Mouse (Mus musculus): Measurements from ENCODE around the gene Phlda2. TPM values are rescaled to one million over a fixed set of nuclear protein-coding genes. Genes with fewer than 3 reads are reported as not detected.
"Not testable (repeated sequence)": the region's sequence is repeated elsewhere in the genome, so short reads cannot be mapped to it uniquely, and the experiment has no call there.

Phlda2 gene
- polyA plus RNA-seq, 1 experiment, result 0.39 TPM

DNA sequence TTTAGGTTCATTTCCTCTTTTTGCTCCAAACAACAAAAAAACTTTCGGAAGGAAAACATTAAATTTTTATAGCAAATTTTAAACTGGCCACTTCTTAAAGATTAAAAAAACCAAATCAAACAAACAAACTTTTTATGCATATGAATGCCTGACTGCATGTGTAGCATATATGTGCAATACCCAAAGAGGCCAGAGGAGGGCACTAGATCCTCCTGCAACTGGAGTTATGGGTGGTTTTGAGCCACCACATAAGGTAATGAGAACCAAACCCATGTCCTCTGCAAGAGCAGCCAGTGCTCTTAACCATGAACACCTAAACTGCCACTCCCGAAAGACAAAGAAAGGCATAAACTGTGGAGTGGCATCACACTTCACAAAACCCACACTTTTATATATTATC is 41.4 kb upstream of the Phlda2 start:
- H3K4me1 ChIP-seq (replicated peaks; ENCODE audit: control insufficient read depth, insufficient read depth, low read length), result peaks cover 3% of the 10 kb centered on the region; the same call in 1 of the 2 replicates
- peak; percentile 50 for DNase-seq
- TF ChIP-seq POLR2A (IDR thresholded peaks at IDR 0.05; ENCODE audit: control insufficient read depth, extremely low read depth, insufficient read depth, low read length, poor library complexity) (no peak), CTCF (IDR thresholded peaks at IDR 0.05; ENCODE audit: borderline replicate concordance, control insufficient read depth, extremely low read depth, insufficient read depth, low read length, poor library complexity) (no peak)
- peaks cover 10% of the 10 kb centered on the region for H3K36me3 ChIP-seq (ENCODE audit: control insufficient read depth, insufficient read depth, low read length)
- H3K27me3 ChIP-seq (ENCODE audit: control insufficient read depth, insufficient read depth, low read length), result no peaks in the 10 kb centered on the region
- no peak overlapping the region for H3K4me3 ChIP-seq (ENCODE audit: control insufficient read depth, insufficient read depth, low read length)
- WGBS, result 93% methylated on average over 2 of the region's 2 CpGs
- no peak overlapping the region for H3K27ac ChIP-seq (ENCODE audit: control insufficient read depth, insufficient read depth, low read length)

DNA sequence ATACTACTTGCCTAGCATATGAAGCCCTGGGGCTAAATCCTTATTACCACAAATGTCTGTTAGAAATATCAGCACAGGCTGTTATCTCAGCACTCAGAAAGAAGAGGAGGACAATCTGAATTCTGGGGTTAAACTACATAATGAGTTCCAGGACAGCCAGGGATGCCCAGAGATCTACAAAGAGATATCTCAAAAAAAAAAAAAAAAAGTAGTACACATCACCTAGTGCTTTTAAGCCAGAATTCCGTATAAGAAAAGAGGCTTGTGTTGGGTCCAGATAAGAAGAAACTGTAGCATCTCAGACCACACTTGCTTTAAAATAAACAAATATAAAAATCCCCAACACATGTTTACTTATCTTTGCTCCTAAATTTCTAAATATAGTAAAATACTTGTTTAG is 35.7 kb upstream of the Phlda2 start:
- peaks cover 64% of the 10 kb centered on the region for H3K36me3 ChIP-seq (ENCODE audit: control insufficient read depth, insufficient read depth, low read length)
- 88% methylated on average over 1 of the region's 1 CpGs for WGBS
- no peak for DNase-seq

GRCm38 (mm10) chr7:143538229-143538628 is 35.3 kb upstream of the Phlda2 start:
- H3K27me3 ChIP-seq (ENCODE audit: control insufficient read depth, insufficient read depth, low read length); H3K4me3 ChIP-seq (ENCODE audit: control insufficient read depth, insufficient read depth, low read length); H3K4me1 ChIP-seq (replicated peaks; ENCODE audit: control insufficient read depth, insufficient read depth, low read length); H3K27ac ChIP-seq (ENCODE audit: control insufficient read depth, insufficient read depth, low read length); DNase-seq: not testable (repeated sequence)
- 93% methylated on average over 6 of the region's 6 CpGs for WGBS
- peaks cover 67% of the 10 kb centered on the region for H3K36me3 ChIP-seq (ENCODE audit: control insufficient read depth, insufficient read depth, low read length)

More for the DNA sequence above, 35.7 kb upstream of the Phlda2 start:
- Histone ChIP-seq H3K27ac (ENCODE audit: control insufficient read depth, insufficient read depth, low read length) (no peak overlapping the region), H3K4me1 (replicated peaks; ENCODE audit: control insufficient read depth, insufficient read depth, low read length) (peaks cover under 1% of the 10 kb centered on the region; the same call in 1 of the 2 replicates), H3K27me3 (ENCODE audit: control insufficient read depth, insufficient read depth, low read length) (no peaks in the 10 kb centered on the region), H3K4me3 (ENCODE audit: control insufficient read depth, insufficient read depth, low read length) (no peak overlapping the region)
- TF ChIP-seq POLR2A (IDR thresholded peaks at IDR 0.05; ENCODE audit: control insufficient read depth, extremely low read depth, insufficient read depth, low read length, poor library complexity), result no peak
- no peak for TF ChIP-seq CTCF (IDR thresholded peaks at IDR 0.05; ENCODE audit: borderline replicate concordance, control insufficient read depth, extremely low read depth, insufficient read depth, low read length, poor library complexity)

- Histone ChIP-seq H3K27ac (ENCODE audit: control insufficient read depth, insufficient read depth, low read length) (no peak overlapping the region), H3K4me3 (ENCODE audit: control insufficient read depth, insufficient read depth, low read length) (no peak overlapping the region), H3K36me3 (ENCODE audit: control insufficient read depth, insufficient read depth, low read length) (peaks cover 81% of the 10 kb centered on the region), H3K4me1 (replicated peaks; ENCODE audit: control insufficient read depth, insufficient read depth, low read length) (no peaks in the 10 kb centered on the region), H3K27me3 (ENCODE audit: control insufficient read depth, insufficient read depth, low read length) (no peaks in the 10 kb centered on the region)
- DNase-seq, result no peak
- WGBS, result 93% methylated on average over 3 of the region's 3 CpGs
- TF ChIP-seq POLR2A (IDR thresholded peaks at IDR 0.05; ENCODE audit: control insufficient read depth, extremely low read depth, insufficient read depth, low read length, poor library complexity) (no peak), CTCF (IDR thresholded peaks at IDR 0.05; ENCODE audit: borderline replicate concordance, control insufficient read depth, extremely low read depth, insufficient read depth, low read length, poor library complexity) (no peak)
Observed at GRCm38 (mm10) chr7:143536251-143536650, 33.3 kb upstream of the Phlda2 start.

- H3K27ac ChIP-seq (ENCODE audit: control insufficient read depth, insufficient read depth, low read length), result no peak overlapping the region
- TF ChIP-seq POLR2A (IDR thresholded peaks at IDR 0.05; ENCODE audit: control insufficient read depth, extremely low read depth, insufficient read depth, low read length, poor library complexity) (no peak), CTCF (IDR thresholded peaks at IDR 0.05; ENCODE audit: borderline replicate concordance, control insufficient read depth, extremely low read depth, insufficient read depth, low read length, poor library complexity) (no peak)
- 89% methylated on average over 2 of the region's 2 CpGs for WGBS
- H3K36me3 ChIP-seq (ENCODE audit: control insufficient read depth, insufficient read depth, low read length), result peaks cover 91% of the 10 kb centered on the region
- no peaks in the 10 kb centered on the region for H3K27me3 ChIP-seq (ENCODE audit: control insufficient read depth, insufficient read depth, low read length)
- DNase-seq, result no peak
- no peak overlapping the region for H3K4me3 ChIP-seq (ENCODE audit: control insufficient read depth, insufficient read depth, low read length)
- H3K4me1 ChIP-seq (replicated peaks; ENCODE audit: control insufficient read depth, insufficient read depth, low read length), result no peaks in the 10 kb centered on the region
Observed at GRCm38 (mm10) chr7:143533284-143533683, 30.3 kb upstream of the Phlda2 start.

DNA sequence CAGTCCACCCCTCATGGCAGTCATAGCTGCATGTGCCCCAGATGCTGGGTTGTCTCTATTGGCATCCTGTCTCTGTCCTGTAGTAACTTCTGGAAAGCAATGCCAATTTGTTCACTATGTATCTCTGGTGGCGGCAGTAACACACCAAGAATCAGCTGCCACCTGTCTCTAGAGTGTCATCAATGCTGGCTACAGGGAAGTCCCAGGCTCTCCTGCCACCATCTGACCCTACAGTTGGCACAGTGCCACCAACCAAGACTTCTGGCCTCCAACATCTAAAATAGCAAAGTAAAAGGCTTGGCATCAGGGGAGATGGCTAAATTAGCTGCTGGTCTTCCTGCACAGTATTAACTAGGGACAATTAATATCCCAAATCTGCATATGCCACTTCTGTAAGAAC is 29.5 kb upstream of the Phlda2 start:
- WGBS, result 93% methylated on average over 1 of the region's 1 CpGs
- H3K27ac ChIP-seq (ENCODE audit: control insufficient read depth, insufficient read depth, low read length), result no peak overlapping the region
- H3K4me1 ChIP-seq (replicated peaks; ENCODE audit: control insufficient read depth, insufficient read depth, low read length), result no peaks in the 10 kb centered on the region
- no peak overlapping the region for H3K4me3 ChIP-seq (ENCODE audit: control insufficient read depth, insufficient read depth, low read length)
- no peak for DNase-seq
- H3K36me3 ChIP-seq (ENCODE audit: control insufficient read depth, insufficient read depth, low read length), result peaks cover 92% of the 10 kb centered on the region
- no peaks in the 10 kb centered on the region for H3K27me3 ChIP-seq (ENCODE audit: control insufficient read depth, insufficient read depth, low read length)
- no peak for TF ChIP-seq CTCF (IDR thresholded peaks at IDR 0.05; ENCODE audit: borderline replicate concordance, control insufficient read depth, extremely low read depth, insufficient read depth, low read length, poor library complexity)
- no peak for TF ChIP-seq POLR2A (IDR thresholded peaks at IDR 0.05; ENCODE audit: control insufficient read depth, extremely low read depth, insufficient read depth, low read length, poor library complexity)

- H3K4me3 ChIP-seq (ENCODE audit: control insufficient read depth, insufficient read depth, low read length), result no peak overlapping the region
- no peaks in the 10 kb centered on the region for H3K27me3 ChIP-seq (ENCODE audit: control insufficient read depth, insufficient read depth, low read length)
- no peak overlapping the region for H3K27ac ChIP-seq (ENCODE audit: control insufficient read depth, insufficient read depth, low read length)
- 97% methylated on average over 4 of the region's 4 CpGs for WGBS
- no peak for TF ChIP-seq CTCF (IDR thresholded peaks at IDR 0.05; ENCODE audit: borderline replicate concordance, control insufficient read depth, extremely low read depth, insufficient read depth, low read length, poor library complexity)
- no peak for TF ChIP-seq POLR2A (IDR thresholded peaks at IDR 0.05; ENCODE audit: control insufficient read depth, extremely low read depth, insufficient read depth, low read length, poor library complexity)
- no peaks in the 10 kb centered on the region for H3K4me1 ChIP-seq (replicated peaks; ENCODE audit: control insufficient read depth, insufficient read depth, low read length)
- no peak for DNase-seq
- H3K36me3 ChIP-seq (ENCODE audit: control insufficient read depth, insufficient read depth, low read length), result peaks cover 95% of the 10 kb centered on the region
Observed at GRCm38 (mm10) chr7:143519333-143519732, 16.4 kb upstream of the Phlda2 start.
